Mouse (Mus musculus) spleen, adult 2 months (tissue): ENCODE measurements around the gene Zfp365.

Experiments
- CTCF ChIP-seq: fragments of 200-500 bp; IDR thresholded peaks from 2 replicates; pipeline ENCODE4 v1.5.1; 2011; ENCODE audit warnings: mild to moderate bottlenecking, inconsistent platforms; ENCODE audit not compliant: insufficient read depth, insufficient read length, insufficient replicate concordance; ENCODE audit errors: extremely low read depth
- POLR2A ChIP-seq: fragments of 200-500 bp; IDR thresholded peaks from 2 replicates; pipeline ENCODE4 v1.6.1; 2011; ENCODE audit warnings: low read depth, low read length, inconsistent platforms

- no peak for TF ChIP-seq CTCF
- no peak for TF ChIP-seq POLR2A
Measured at GRCm38 (mm10) chr10:67912337-67912776, at the start of gene Zfp365.
